Mouse (Mus musculus) megakaryocyte, embryonic 14.5 days (primary cell): ENCODE results near the gene Dbn1.

Experiments used
- FLI1 ChIP-seq: IDR thresholded peaks from 2 replicates; pipeline ENCODE4 v1.6.1; 2012; ENCODE audit warnings: low read length, inconsistent platforms, mixed read lengths
- GATA1 ChIP-seq: IDR thresholded peaks from 3 replicates; pipeline ENCODE4 v1.6.1; 2012; ENCODE audit warnings: mixed read lengths, low read length, inconsistent platforms, borderline replicate concordance

- TF ChIP-seq GATA1 (no peak), FLI1 (no peak)
Observed at GRCm38 (mm10) chr13:55505810-55506209, 17.9 kb upstream of the Dbn1 start.
